Mouse (Mus musculus) gastrocnemius, postnatal 36 days (tissue): ENCODE measurements around the gene Mgst3. TPM values are rescaled to one million over a fixed set of nuclear protein-coding genes. Genes with fewer than 3 reads are reported as not detected.

ENCODE experiments used
- microRNA-seq, 2 experiments: library from miRNA; unstranded; fragments of <30 nt; microRNA quantifications; one replicate each; pipeline ENCODE4 v1.2.0; 2021
- total RNA-seq, 2 experiments: library from RNA; stranded (reverse); gene quantifications; 2 replicates each; pipeline ENCODE4 v1.2.3; 2021

The Mgst3 gene
- total RNA-seq, 2 experiments from 2014 or later = 108 to 112 TPM

Small RNA genes lying within 50 kb of the gene (microRNA-seq; reads per million reads assigned to microRNA genes)
- gene Gm25911 = 0 reads per million in 2 experiments

Other genes with a start within 250 kb of the Mgst3 start
- gene Uck2, start 108.5 kb downstream of the Mgst3 start, total RNA-seq = 10 to 100 TPM; 17.6 to 18.9 TPM
- gene Tmco1, start 85.5 kb downstream of the Mgst3 start, total RNA-seq = 10 to 100 TPM; 28.7 to 34.9 TPM
- 1 to 10 TPM; 2.6 to 4.5 TPM for gene Aldh9a1, start 43.9 kb downstream of the Mgst3 start, total RNA-seq
- 1 to 10 TPM; 4.7 to 4.9 TPM for gene Lrrc52, start 72.9 kb upstream of the Mgst3 start, total RNA-seq
- 10 to 100 TPM; 44.8 to 48.1 TPM for gene Rxrg, start 204.5 kb upstream of the Mgst3 start, total RNA-seq